Mouse (Mus musculus) kidney, adult 11 months (tissue): ENCODE data around the gene Ltk.

Source experiments
- DNase-seq: peaks from one replicate; pipeline ENCODE4 v3.0.0; 2022

Gene Ltk

GRCm38 (mm10) chr2:119760251-119760650 lies at the start of gene Ltk:
Gene Ltk, minus strand, starts transcription at chr2:119760431.
- DNase-seq, result no peak

- no peak for DNase-seq
These were observed 48.6 kb upstream of the Ltk start for GRCm38 (mm10) chr2:119808881-119809280.

GRCm38 (mm10) chr2:119808438-119808837 lies 48.2 kb upstream of the Ltk start:
- DNase-seq, result no peak

- no peak for DNase-seq
These were observed 45.3 kb upstream of the Ltk start for GRCm38 (mm10) chr2:119805536-119805935.

GRCm38 (mm10) chr2:119804776-119805175 lies 44.5 kb upstream of the Ltk start:
- DNase-seq, result no peak

GRCm38 (mm10) chr2:119804275-119804628 lies 44.0 kb upstream of the Ltk start:
- DNase-seq, result no peak

- DNase-seq, result no peak
These were observed 43.5 kb upstream of the Ltk start for GRCm38 (mm10) chr2:119803618-119804274.

GRCm38 (mm10) chr2:119802767-119803617 lies 42.8 kb upstream of the Ltk start:
- no peak for DNase-seq

- DNase-seq, result no peak
These were observed 40.9 kb upstream of the Ltk start for GRCm38 (mm10) chr2:119800876-119801846.

- no peak for DNase-seq
These were observed 39.8 kb upstream of the Ltk start for GRCm38 (mm10) chr2:119799961-119800550.

GRCm38 (mm10) chr2:119799181-119799960 lies 39.1 kb upstream of the Ltk start:
- DNase-seq, result no peak

GRCm38 (mm10) chr2:119798246-119798927 lies 38.2 kb upstream of the Ltk start:
- DNase-seq, result peak; percentile 24

GRCm38 (mm10) chr2:119797279-119797783 lies 37.1 kb upstream of the Ltk start, which contains the start of gene Tyro3:
Gene Tyro3, plus strand, starts transcription at chr2:119797733.
- DNase-seq, result no peak

- DNase-seq, result no peak
These were observed 29.8 kb upstream of the Ltk start for GRCm38 (mm10) chr2:119789996-119790395.

GRCm38 (mm10) chr2:119787206-119787883 lies 27.1 kb upstream of the Ltk start, which contains the start of gene Rpap1:
Gene Rpap1, minus strand, starts transcription at chr2:119787537.
- peak; percentile 61 for DNase-seq

- DNase-seq, result no peak
These were observed 7.0 kb upstream of the Ltk start for GRCm38 (mm10) chr2:119767246-119767645.

GRCm38 (mm10) chr2:119763924-119764323 lies 3.7 kb upstream of the Ltk start:
- no peak for DNase-seq

- no peak for DNase-seq
These were observed 2.0 kb upstream of the Ltk start for GRCm38 (mm10) chr2:119762276-119762675.

- no peak for DNase-seq
These were observed 1.1 kb downstream of the Ltk start for GRCm38 (mm10) chr2:119758844-119759835.
